Mouse (Mus musculus): ENCODE results near the gene Shc1.

Gene Shc1

GRCm38 (mm10) chr3:89449541-89449940, 31.3 kb downstream of the Shc1 start:
- DNase-seq (ENCODE audit: low spot score): peak; percentile 90

- DNase-seq (ENCODE audit: low spot score): no peak
Observed at GRCm38 (mm10) chr3:89451916-89452315, 33.7 kb downstream of the Shc1 start.

- DNase-seq (ENCODE audit: low spot score): peak; percentile 62
Observed at GRCm38 (mm10) chr3:89454401-89455177, 36.3 kb downstream of the Shc1 start, which contains the start of gene Pmvk. Pmvk (plus strand) TSS chr3:89454541.

GRCm38 (mm10) chr3:89455786-89456285, 37.6 kb downstream of the Shc1 start:
- DNase-seq (ENCODE audit: low spot score): no peak

GRCm38 (mm10) chr3:89456726-89457665, 38.8 kb downstream of the Shc1 start:
- peak; percentile 84 for DNase-seq (ENCODE audit: low spot score)

- DNase-seq (ENCODE audit: low spot score): no peak
Observed at GRCm38 (mm10) chr3:89458372-89458964, 40.2 kb downstream of the Shc1 start.

GRCm38 (mm10) chr3:89458965-89459807, 40.9 kb downstream of the Shc1 start:
- DNase-seq (ENCODE audit: low spot score): peak; percentile 91

- peak; percentile 71 for DNase-seq (ENCODE audit: low spot score)
Observed at GRCm38 (mm10) chr3:89468268-89468667, 50.0 kb downstream of the Shc1 start.

GRCm38 (mm10) chr3:89472280-89472679, 54.0 kb downstream of the Shc1 start:
- DNase-seq (ENCODE audit: low spot score): no peak

- no peak for DNase-seq (ENCODE audit: low spot score)
Observed at GRCm38 (mm10) chr3:89473838-89474237, 55.6 kb downstream of the Shc1 start.

GRCm38 (mm10) chr3:89479055-89479454, 60.8 kb downstream of the Shc1 start:
- DNase-seq (ENCODE audit: low spot score): no peak
